Mouse (Mus musculus): ENCODE data around the gene Actr6. TPM values are rescaled to one million over a fixed set of nuclear protein-coding genes. Genes with fewer than 3 reads are reported as not detected.

Gene Actr6
- total and polyA plus RNA-seq, 3 experiments = 11.7 to 48.4 (median 18.0) TPM

Other genes starting within 250 kb of the Actr6 start
- gene Nr1h4, start 198.7 kb downstream of the Actr6 start, total RNA-seq (2012; rRNA removed) = not detected in 2 replicates
- not detected in 2 replicates for gene Nr1h4, start 198.7 kb downstream of the Actr6 start, total RNA-seq (2014; rRNA removed)
- gene Nr1h4, start 198.7 kb downstream of the Actr6 start, polyA plus RNA-seq (2012; ENCODE audit: insufficient read length, low read depth) = not detected in 2 replicates
- gene Slc17a8, start 111.0 kb downstream of the Actr6 start, total RNA-seq (2012; rRNA removed) = not detected in 2 replicates
- gene Slc17a8, start 111.0 kb downstream of the Actr6 start, total RNA-seq (2014; rRNA removed) = not detected in 2 replicates
- gene Slc17a8, start 111.0 kb downstream of the Actr6 start, polyA plus RNA-seq (2012; ENCODE audit: insufficient read length, low read depth) = not detected in 2 replicates
- gene Scyl2, start 46.0 kb downstream of the Actr6 start, total RNA-seq (2012; rRNA removed) = 14.1 and 15.1 TPM in 2 replicates
- 17.4 and 19.5 TPM in 2 replicates for gene Scyl2, start 46.0 kb downstream of the Actr6 start, total RNA-seq (2014; rRNA removed)
- 15.5 and 17.2 TPM in 2 replicates for gene Scyl2, start 46.0 kb downstream of the Actr6 start, polyA plus RNA-seq (2012; ENCODE audit: insufficient read length, low read depth)
- gene Uhrf1bp1l, start 12.7 kb upstream of the Actr6 start, total RNA-seq (2012; rRNA removed) = 31.5 and 40.1 TPM in 2 replicates
- 18.8 and 19.6 TPM in 2 replicates for gene Uhrf1bp1l, start 12.7 kb upstream of the Actr6 start, total RNA-seq (2014; rRNA removed)
- gene Uhrf1bp1l, start 12.7 kb upstream of the Actr6 start, polyA plus RNA-seq (2012; ENCODE audit: insufficient read length, low read depth) = 26.5 and 27.9 TPM in 2 replicates
- 0.17 TPM in 1 of 2 replicates, not detected in the other for gene Anks1b, start 141.2 kb upstream of the Actr6 start, total RNA-seq (2012; rRNA removed)
- gene Anks1b, start 141.2 kb upstream of the Actr6 start, total RNA-seq (2014; rRNA removed) = not detected in 2 replicates
- gene Anks1b, start 141.2 kb upstream of the Actr6 start, polyA plus RNA-seq (2012; ENCODE audit: insufficient read length, low read depth) = not detected in 2 replicates